Mouse (Mus musculus): ENCODE results near the gene Lzts2. TPM values are rescaled to one million over a fixed set of nuclear protein-coding genes. Genes with fewer than 3 reads are reported as not detected.
"Not testable (repeated sequence)": the region's sequence is repeated elsewhere in the genome, so short reads cannot be mapped to it uniquely, and the experiment has no call there.

Lzts2 gene
- polyA plus RNA-seq, 1 experiment from 2014 or later = 38.4 TPM

- peaks cover 15% of the 10 kb centered on the region for H3K4me1 ChIP-seq (ENCODE audit: control insufficient read depth, insufficient read depth, low read length)
- no peak overlapping the region for H3K27ac ChIP-seq (ENCODE audit: low read depth, low read length)
- H3K9me3 ChIP-seq (replicated peaks; ENCODE audit: control insufficient read depth, low read length) = no peaks in the 10 kb centered on the region
- no peak for ATAC-seq (replicated peaks; ENCODE audit: insufficient number of reproducible peaks, low FRiP score, low TSS enrichment)
- H3K4me3 ChIP-seq (ENCODE audit: low read depth, low read length) = no peak overlapping the region
- peaks cover 8% of the 10 kb centered on the region; the same call in 1 of the 2 replicates for H3K27me3 ChIP-seq (ENCODE audit: control insufficient read depth, insufficient read depth, low read length)
- no peaks in the 10 kb centered on the region; the same call in 1 of the 2 replicates for H3K36me3 ChIP-seq (ENCODE audit: control insufficient read depth, insufficient read depth, low read length)
- no peak overlapping the region for H3K9ac ChIP-seq (ENCODE audit: low read depth, low read length)
- no peak overlapping the region for H3K4me2 ChIP-seq
- WGBS (ENCODE audit: insufficient replicate concordance) = 50% methylated on average over 17 of the region's 17 CpGs
Observed at GRCm38 (mm10) chr19:45032570-45033332, 18.5 kb downstream of the Lzts2 start.

- 31% methylated on average over 16 of the region's 16 CpGs for WGBS (ENCODE audit: insufficient replicate concordance)
- ATAC-seq (replicated peaks; ENCODE audit: insufficient number of reproducible peaks, low FRiP score, low TSS enrichment) = 0 out of 2 replicates have a peak, but pooled peaks have one; percentile 8
- no peak overlapping the region for H3K4me3 ChIP-seq (ENCODE audit: low read depth, low read length)
Observed at GRCm38 (mm10) chr19:45036867-45037266, 22.7 kb downstream of the Lzts2 start.

DNA sequence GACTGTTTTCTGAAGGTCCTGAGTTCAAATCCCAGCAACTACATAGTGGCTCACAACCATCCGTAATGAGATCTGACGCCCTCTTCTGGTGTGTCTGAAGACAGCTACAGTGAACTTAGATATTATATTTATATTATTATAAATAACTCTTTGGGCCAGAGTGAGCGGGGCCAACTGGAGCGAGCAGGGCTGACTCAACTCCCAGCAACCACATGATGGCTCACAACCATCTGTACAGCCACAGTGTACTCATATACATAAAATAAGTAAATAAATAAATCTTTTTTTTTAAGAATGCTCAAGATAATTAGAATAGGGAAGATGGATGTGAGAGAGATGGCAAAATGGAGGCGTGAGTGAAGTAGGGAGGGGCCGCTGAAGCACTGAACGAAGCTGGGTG lies 24.0 kb downstream of the Lzts2 start:
- not testable (repeated sequence) for H3K27ac ChIP-seq (ENCODE audit: low read depth, low read length); ATAC-seq (replicated peaks; ENCODE audit: insufficient number of reproducible peaks, low FRiP score, low TSS enrichment); H3K36me3 ChIP-seq (ENCODE audit: control insufficient read depth, insufficient read depth, low read length); H3K9ac ChIP-seq (ENCODE audit: low read depth, low read length); H3K4me1 ChIP-seq (ENCODE audit: control insufficient read depth, insufficient read depth, low read length); H3K4me2 ChIP-seq; H3K9me3 ChIP-seq (replicated peaks; ENCODE audit: control insufficient read depth, low read length); H3K4me3 ChIP-seq (ENCODE audit: low read depth, low read length)
- H3K27me3 ChIP-seq (ENCODE audit: control insufficient read depth, insufficient read depth, low read length) = peaks cover 39% of the 10 kb centered on the region
- WGBS (ENCODE audit: insufficient replicate concordance) = 86% methylated on average over 7 of the region's 7 CpGs

More at GRCm38 (mm10) chr19:45036867-45037266, 22.7 kb downstream of the Lzts2 start:
- Histone ChIP-seq H3K9me3 (replicated peaks; ENCODE audit: control insufficient read depth, low read length) (no peaks in the 10 kb centered on the region), H3K9ac (ENCODE audit: low read depth, low read length) (no peak overlapping the region), H3K27ac (ENCODE audit: low read depth, low read length) (no peak overlapping the region), H3K27me3 (ENCODE audit: control insufficient read depth, insufficient read depth, low read length) (peaks cover 35% of the 10 kb centered on the region), H3K36me3 (ENCODE audit: control insufficient read depth, insufficient read depth, low read length) (no peaks in the 10 kb centered on the region), H3K4me1 (ENCODE audit: control insufficient read depth, insufficient read depth, low read length) (peaks cover 6% of the 10 kb centered on the region), H3K4me2 (no peak overlapping the region)

DNA sequence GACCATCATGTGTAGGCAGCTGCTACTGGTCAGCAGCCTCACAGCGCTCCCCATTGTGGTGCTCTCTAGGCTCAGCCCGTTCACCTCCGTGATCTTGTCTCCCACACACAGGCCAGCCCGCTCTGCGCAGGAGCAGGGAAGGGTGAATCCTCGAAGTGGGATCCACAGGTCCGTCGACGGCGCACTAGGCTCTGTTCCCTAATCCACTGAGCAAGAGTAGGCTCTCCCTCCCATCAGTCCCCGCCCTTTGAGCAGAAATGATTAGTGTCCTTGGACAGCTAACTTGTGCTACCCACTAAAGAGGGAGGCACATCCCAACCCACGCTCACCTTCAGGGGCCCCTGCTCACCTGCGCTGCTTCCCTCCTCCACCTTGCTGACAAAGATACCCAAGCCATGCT lies 26.0 kb downstream of the Lzts2 start:
- H3K9me3 ChIP-seq (replicated peaks; ENCODE audit: control insufficient read depth, low read length) = no peaks in the 10 kb centered on the region
- H3K4me1 ChIP-seq (ENCODE audit: control insufficient read depth, insufficient read depth, low read length) = no peaks in the 10 kb centered on the region
- H3K4me2 ChIP-seq = no peak overlapping the region
- no peak overlapping the region for H3K4me3 ChIP-seq (ENCODE audit: low read depth, low read length)
- no peak overlapping the region for H3K9ac ChIP-seq (ENCODE audit: low read depth, low read length)
- H3K27ac ChIP-seq (ENCODE audit: low read depth, low read length) = no peak overlapping the region
- WGBS (ENCODE audit: insufficient replicate concordance) = 39% methylated on average over 13 of the region's 13 CpGs
- H3K27me3 ChIP-seq (ENCODE audit: control insufficient read depth, insufficient read depth, low read length) = peaks cover 57% of the 10 kb centered on the region
- no peak for ATAC-seq (replicated peaks; ENCODE audit: insufficient number of reproducible peaks, low FRiP score, low TSS enrichment)
- no peaks in the 10 kb centered on the region for H3K36me3 ChIP-seq (ENCODE audit: control insufficient read depth, insufficient read depth, low read length)

GRCm38 (mm10) chr19:45044389-45044927 lies 30.2 kb downstream of the Lzts2 start:
- H3K27ac ChIP-seq (ENCODE audit: low read depth, low read length) = no peak overlapping the region
- 55% methylated on average over 11 of the region's 11 CpGs for WGBS (ENCODE audit: insufficient replicate concordance)
- no peaks in the 10 kb centered on the region for H3K36me3 ChIP-seq (ENCODE audit: control insufficient read depth, insufficient read depth, low read length)
- no peak overlapping the region for H3K4me2 ChIP-seq
- peaks cover 14% of the 10 kb centered on the region for H3K4me1 ChIP-seq (ENCODE audit: control insufficient read depth, insufficient read depth, low read length)
- H3K9ac ChIP-seq (ENCODE audit: low read depth, low read length) = no peak overlapping the region
- ATAC-seq (replicated peaks; ENCODE audit: insufficient number of reproducible peaks, low FRiP score, low TSS enrichment) = no peak
- H3K9me3 ChIP-seq (replicated peaks; ENCODE audit: control insufficient read depth, low read length) = no peaks in the 10 kb centered on the region
- no peak overlapping the region for H3K4me3 ChIP-seq (ENCODE audit: low read depth, low read length)
- H3K27me3 ChIP-seq (ENCODE audit: control insufficient read depth, insufficient read depth, low read length) = peaks cover 57% of the 10 kb centered on the region

- no peak overlapping the region for H3K9ac ChIP-seq (ENCODE audit: low read depth, low read length)
- no peak for ATAC-seq (replicated peaks; ENCODE audit: insufficient number of reproducible peaks, low FRiP score, low TSS enrichment)
- 37% methylated on average over 15 of the region's 15 CpGs for WGBS (ENCODE audit: insufficient replicate concordance)
Observed at GRCm38 (mm10) chr19:45045236-45045635, 31.0 kb downstream of the Lzts2 start.

GRCm38 (mm10) chr19:45045651-45046050 lies 31.4 kb downstream of the Lzts2 start, which contains the start of gene Pdzd7:
TSS of gene Pdzd7 (minus strand) at chr19:45045717.
- H3K9ac ChIP-seq (ENCODE audit: low read depth, low read length) = peak within 1 kb of the TSS; percentile 74; the same call in 1 of the 2 replicates
- no peak within 1 kb of the TSS for H3K27ac ChIP-seq (ENCODE audit: low read depth, low read length)
- H3K36me3 ChIP-seq (ENCODE audit: control insufficient read depth, insufficient read depth, low read length) = no peaks in the 10 kb centered on the region
- WGBS (ENCODE audit: insufficient replicate concordance) = 67% methylated on average over 5 of the region's 5 CpGs
- peak within 1 kb of the TSS; percentile 57 for H3K4me3 ChIP-seq (ENCODE audit: low read depth, low read length)
- peaks cover 14% of the 10 kb centered on the region for H3K4me1 ChIP-seq (ENCODE audit: control insufficient read depth, insufficient read depth, low read length)
- H3K4me2 ChIP-seq = peak within 1 kb of the TSS; percentile 84
- ATAC-seq (replicated peaks; ENCODE audit: insufficient number of reproducible peaks, low FRiP score, low TSS enrichment) = no peak
- H3K9me3 ChIP-seq (replicated peaks; ENCODE audit: control insufficient read depth, low read length) = no peaks in the 10 kb centered on the region
- H3K27me3 ChIP-seq (ENCODE audit: control insufficient read depth, insufficient read depth, low read length) = peaks cover 45% of the 10 kb centered on the region

More at GRCm38 (mm10) chr19:45045236-45045635, 31.0 kb downstream of the Lzts2 start:
- H3K27me3 ChIP-seq (ENCODE audit: control insufficient read depth, insufficient read depth, low read length) = peaks cover 49% of the 10 kb centered on the region
- no peak overlapping the region for H3K27ac ChIP-seq (ENCODE audit: low read depth, low read length)
- H3K4me3 ChIP-seq (ENCODE audit: low read depth, low read length) = no peak overlapping the region
- no peaks in the 10 kb centered on the region for H3K9me3 ChIP-seq (replicated peaks; ENCODE audit: control insufficient read depth, low read length)
- no peak overlapping the region for H3K4me2 ChIP-seq
- H3K36me3 ChIP-seq (ENCODE audit: control insufficient read depth, insufficient read depth, low read length) = no peaks in the 10 kb centered on the region
- H3K4me1 ChIP-seq (ENCODE audit: control insufficient read depth, insufficient read depth, low read length) = peaks cover 14% of the 10 kb centered on the region

DNA sequence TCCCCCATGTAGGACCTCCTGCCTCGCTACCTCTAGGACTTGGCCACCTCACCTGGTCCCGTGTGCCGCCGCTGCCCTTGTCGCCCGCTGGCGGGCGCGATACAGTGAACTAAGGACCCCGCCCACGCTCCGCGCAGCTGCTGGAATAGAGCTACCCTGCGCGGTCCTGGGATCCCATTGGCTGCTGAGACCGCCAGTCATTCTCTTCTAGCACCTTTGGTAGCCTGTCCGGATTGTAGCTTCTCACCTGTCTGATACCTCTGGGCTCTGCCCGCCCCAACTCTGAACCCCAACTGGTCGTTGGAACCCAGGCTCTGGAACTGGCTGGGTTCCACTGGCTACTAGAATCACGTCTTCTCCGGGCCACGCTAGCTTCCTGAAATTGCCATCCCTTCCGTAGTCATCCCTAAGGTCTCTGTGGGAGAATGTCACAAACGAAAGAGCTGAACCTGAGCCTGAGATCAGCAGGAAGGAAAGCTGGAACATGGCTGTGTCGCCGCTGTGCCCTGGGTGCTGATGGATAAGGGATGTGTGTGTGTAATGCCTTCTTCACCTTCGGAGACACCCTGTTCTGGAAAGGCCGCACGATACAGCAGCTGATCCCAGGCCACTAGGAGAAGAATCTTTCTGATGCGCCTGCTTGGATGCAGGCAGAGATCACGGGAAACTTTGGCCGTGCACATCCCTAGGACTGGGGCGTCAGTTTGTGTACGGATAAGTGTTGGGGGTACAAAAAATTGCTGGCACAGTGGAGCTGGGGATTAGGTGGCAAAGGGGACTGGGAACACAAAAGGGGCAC lies 32.5 kb downstream of the Lzts2 start:
- 3% methylated on average over 34 of the region's 34 CpGs for WGBS (ENCODE audit: insufficient replicate concordance)
- peaks cover 37% of the 10 kb centered on the region for H3K27me3 ChIP-seq (ENCODE audit: control insufficient read depth, insufficient read depth, low read length)

More for the DNA sequence above, 32.5 kb downstream of the Lzts2 start:
- ATAC-seq (replicated peaks; ENCODE audit: insufficient number of reproducible peaks, low FRiP score, low TSS enrichment) = 0 out of 2 replicates have a peak, but pooled peaks have one; percentile 33
- Histone ChIP-seq H3K4me1 (ENCODE audit: control insufficient read depth, insufficient read depth, low read length) (peaks cover 14% of the 10 kb centered on the region), H3K4me2 (peak overlapping the region; percentile 84), H3K4me3 (ENCODE audit: low read depth, low read length) (peak overlapping the region; percentile 57), H3K36me3 (ENCODE audit: control insufficient read depth, insufficient read depth, low read length) (no peaks in the 10 kb centered on the region), H3K9me3 (replicated peaks; ENCODE audit: control insufficient read depth, low read length) (no peaks in the 10 kb centered on the region), H3K27ac (ENCODE audit: low read depth, low read length) (peak overlapping the region; percentile 78), H3K9ac (ENCODE audit: low read depth, low read length) (peak overlapping the region; percentile 74)
